Mouse (Mus musculus) heart, embryonic 13.5 days (tissue): ENCODE measurements at regions not wholly inside any gene's neighbourhood (a gene's known extent, or its start where the extent isn't known, plus 50 kb on each side); places are given as distances from the start of the nearest gene placed in this dataset.

ENCODE experiments used
- ATAC-seq: fragments of 200-750 bp; cut with Nextera tagmentation; 2 replicates; pipeline ENCODE4 v1.8.0; 2017; ENCODE audit warnings: moderate TSS enrichment; ENCODE audit not compliant: insufficient number of reproducible peaks, low FRiP score, low TSS enrichment; ENCODE audit errors: extremely low read depth
- H3K27ac ChIP-seq: fragments of 300-500 bp; sonication (generic); replicated peaks from 2 replicates; pipeline ENCODE4 v1.5.1; 2015; ENCODE audit warnings: moderate library complexity, mild to moderate bottlenecking, inconsistent platforms
- H3K27me3 ChIP-seq: fragments of 300-500 bp; sonication (generic); replicated peaks from 2 replicates; pipeline ENCODE4 v1.6.1; 2015; ENCODE audit warnings: mild to moderate bottlenecking, inconsistent platforms
- H3K36me3 ChIP-seq: fragments of 300-500 bp; sonication (generic); 2 replicates; pipeline ENCODE4 v1.6.1; 2015; ENCODE audit warnings: mild to moderate bottlenecking, inconsistent platforms
- H3K4me1 ChIP-seq: fragments of 300-500 bp; sonication (generic); 2 replicates; pipeline ENCODE4 v1.6.1; 2015; ENCODE audit warnings: inconsistent platforms
- H3K4me2 ChIP-seq: fragments of 300-500 bp; sonication (generic); 2 replicates; pipeline ENCODE4 v1.6.1; 2015; ENCODE audit warnings: inconsistent platforms, mild to moderate bottlenecking, moderate library complexity
- H3K4me3 ChIP-seq: fragments of 300-500 bp; sonication (generic); 2 replicates; pipeline ENCODE4 v1.5.1; 2015; ENCODE audit warnings: moderate library complexity, mild to moderate bottlenecking, inconsistent platforms
- H3K9ac ChIP-seq: fragments of 300-500 bp; sonication (generic); 2 replicates; pipeline ENCODE4 v1.6.1; 2015; ENCODE audit warnings: inconsistent platforms, mild to moderate bottlenecking, moderate library complexity
- H3K9me3 ChIP-seq: fragments of 300-500 bp; sonication (generic); 2 replicates; pipeline ENCODE4 v1.6.1; 2016; ENCODE audit warnings: inconsistent platforms
- WGBS: fragments of 180-500 bp; shearing (Covaris S2); methylation state at CpG from one replicate; pipeline ENCODE4 v1.1.7; 2015; ENCODE audit warnings: mixed read lengths; 5-methylcytosine and 5-hydroxymethylcytosine counted together

DNA sequence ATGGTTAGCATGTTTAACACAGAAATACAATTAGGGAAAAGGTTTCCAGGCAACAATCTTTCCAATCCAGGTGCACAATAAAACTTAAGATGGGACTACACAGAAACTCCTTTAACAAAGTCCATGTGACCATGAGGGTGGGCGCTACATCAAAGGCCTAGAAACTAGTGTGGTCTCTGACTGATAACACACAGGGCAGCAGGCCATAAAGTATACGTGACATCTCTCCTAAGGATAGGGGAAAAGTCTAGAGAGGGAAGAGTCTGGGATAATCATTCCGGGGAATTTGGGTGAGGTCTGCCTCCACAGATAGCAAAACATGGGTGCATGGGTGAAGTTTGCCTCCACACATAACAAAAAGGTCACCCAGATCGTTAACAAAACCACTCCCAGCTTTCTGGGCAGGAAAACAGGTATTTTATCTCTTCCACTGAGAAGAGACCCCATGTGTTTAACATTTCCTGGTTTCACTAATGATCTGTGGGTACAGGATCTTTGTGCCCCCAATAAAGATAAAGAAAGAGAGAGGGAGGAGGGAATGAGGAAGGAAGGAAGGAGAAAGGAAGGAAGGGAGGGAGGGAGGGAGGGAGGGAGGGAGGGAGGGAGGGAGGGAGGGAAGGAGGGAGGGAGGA, 402.0 kb upstream of the Gm10131 start:
- H3K4me1 ChIP-seq, result no peaks in the 10 kb centered on the region
- H3K9me3 ChIP-seq, result peaks cover 6% of the 10 kb centered on the region; the same call in 1 of the 2 replicates
- H3K4me3 ChIP-seq, result no peak overlapping the region
- no peaks in the 10 kb centered on the region for H3K36me3 ChIP-seq
- no peak overlapping the region for H3K4me2 ChIP-seq
- no peak for ATAC-seq
- 55% methylated on average over 4 of the region's 4 CpGs for WGBS
- H3K27ac ChIP-seq, result no peak overlapping the region
- no peak overlapping the region for H3K9ac ChIP-seq
- no peaks in the 10 kb centered on the region for H3K27me3 ChIP-seq

DNA sequence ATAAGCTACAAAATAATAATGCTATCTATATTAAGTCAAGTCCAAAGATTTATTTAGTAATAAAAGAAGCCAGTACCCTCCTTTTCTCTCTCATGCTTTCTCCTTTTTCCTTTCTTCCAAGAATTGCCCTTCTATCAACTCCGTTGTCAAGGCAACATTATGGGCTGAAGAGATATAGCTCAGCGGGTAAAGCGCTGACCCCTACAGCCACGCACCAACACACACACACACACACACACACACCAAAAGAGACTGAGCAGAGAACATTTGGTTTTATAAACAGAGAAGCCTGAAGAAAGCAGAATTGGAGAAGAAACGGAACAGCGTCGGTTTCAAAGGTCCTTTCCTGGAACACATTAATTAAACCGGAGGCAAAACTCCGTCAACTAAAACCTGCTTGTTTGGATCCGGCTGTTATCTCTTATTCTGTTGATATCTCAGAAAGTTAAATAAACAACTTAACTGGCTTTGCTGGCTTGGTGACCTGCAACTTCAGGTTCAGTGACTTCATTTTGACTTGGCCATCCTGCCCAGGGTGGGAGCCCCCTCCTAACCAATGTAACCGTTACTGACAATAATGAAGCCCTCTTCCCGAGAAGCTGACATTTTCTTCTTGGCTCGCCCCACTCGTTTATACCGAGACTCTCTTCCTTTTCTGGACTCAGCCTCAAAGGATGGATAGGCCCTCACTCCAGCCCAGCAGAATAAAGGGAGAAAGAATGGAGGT, 394.5 kb upstream of the Gm10131 start:
- no peak overlapping the region for H3K9ac ChIP-seq
- no peaks in the 10 kb centered on the region for H3K36me3 ChIP-seq
- no peaks in the 10 kb centered on the region for H3K27me3 ChIP-seq
- ATAC-seq, result no peak
- H3K4me3 ChIP-seq, result no peak overlapping the region
- H3K4me1 ChIP-seq, result peaks cover 3% of the 10 kb centered on the region; the same call in 1 of the 2 replicates
- H3K27ac ChIP-seq, result no peak overlapping the region
- 42% methylated on average over 15 of the region's 15 CpGs for WGBS
- H3K4me2 ChIP-seq, result no peak overlapping the region
- no peaks in the 10 kb centered on the region for H3K9me3 ChIP-seq

DNA sequence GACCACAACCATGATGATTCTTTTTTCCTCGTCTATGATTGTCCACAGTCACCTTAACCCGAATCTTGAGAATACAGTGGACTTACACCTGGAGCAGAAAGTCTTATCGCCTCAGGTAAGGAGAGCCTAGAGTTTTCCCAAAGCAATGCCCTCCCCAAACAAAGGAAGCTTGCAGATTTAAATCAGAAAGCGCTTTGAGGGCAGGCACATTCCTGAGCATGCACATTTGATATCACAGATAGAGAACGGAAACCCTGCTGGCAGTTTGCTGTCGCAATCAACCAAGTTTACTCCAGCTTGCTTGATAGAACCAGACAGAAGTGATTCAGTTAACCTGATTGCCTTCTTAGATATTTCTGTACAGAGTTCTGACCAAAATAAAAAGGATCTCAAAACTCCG, 393.6 kb upstream of the Gm10131 start:
- H3K36me3 ChIP-seq, result no peaks in the 10 kb centered on the region
- WGBS, result 68% methylated on average over 7 of the region's 7 CpGs
- H3K4me1 ChIP-seq, result peaks cover 3% of the 10 kb centered on the region; the same call in 1 of the 2 replicates
- no peaks in the 10 kb centered on the region for H3K27me3 ChIP-seq
- no peaks in the 10 kb centered on the region for H3K9me3 ChIP-seq
- H3K9ac ChIP-seq, result no peak overlapping the region
- no peak overlapping the region for H3K27ac ChIP-seq
- no peak for ATAC-seq
- no peak overlapping the region for H3K4me2 ChIP-seq
- H3K4me3 ChIP-seq, result no peak overlapping the region

DNA sequence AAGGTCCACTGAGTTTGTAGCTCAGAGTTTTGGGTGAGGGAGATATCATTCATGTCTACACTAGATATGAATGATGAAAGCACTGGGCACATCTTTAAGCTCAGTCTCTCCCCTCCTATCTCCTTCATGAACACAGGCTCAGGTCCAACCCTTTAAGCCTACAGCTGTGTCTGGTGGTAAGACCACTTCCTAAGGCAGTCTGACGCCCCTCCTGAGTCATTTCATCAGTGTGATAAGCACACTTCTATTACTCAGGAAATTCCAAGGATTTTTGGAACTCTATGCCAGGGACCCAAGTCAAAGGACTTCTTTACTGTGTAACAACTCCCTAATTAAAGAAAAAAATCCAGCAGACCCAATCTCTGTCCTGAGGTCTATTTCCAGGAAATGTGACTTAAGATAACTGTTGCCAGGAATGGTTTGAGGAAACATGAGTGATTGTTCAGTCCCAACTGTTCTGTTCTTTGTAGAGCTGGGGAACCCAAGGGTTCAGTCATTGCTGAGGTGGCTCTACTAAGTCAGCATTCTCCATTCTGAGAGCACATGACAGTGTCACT, 391.1 kb upstream of the Gm10131 start:
- no peaks in the 10 kb centered on the region for H3K9me3 ChIP-seq
- H3K27me3 ChIP-seq, result no peaks in the 10 kb centered on the region
- H3K36me3 ChIP-seq, result no peaks in the 10 kb centered on the region
- peaks cover 3% of the 10 kb centered on the region; the same call in 1 of the 2 replicates for H3K4me1 ChIP-seq
- H3K9ac ChIP-seq, result no peak overlapping the region
- no peak overlapping the region for H3K4me2 ChIP-seq
- no peak overlapping the region for H3K27ac ChIP-seq
- no peak overlapping the region for H3K4me3 ChIP-seq
- ATAC-seq, result no peak
- 39% methylated on average over 1 of the region's 1 CpGs for WGBS

DNA sequence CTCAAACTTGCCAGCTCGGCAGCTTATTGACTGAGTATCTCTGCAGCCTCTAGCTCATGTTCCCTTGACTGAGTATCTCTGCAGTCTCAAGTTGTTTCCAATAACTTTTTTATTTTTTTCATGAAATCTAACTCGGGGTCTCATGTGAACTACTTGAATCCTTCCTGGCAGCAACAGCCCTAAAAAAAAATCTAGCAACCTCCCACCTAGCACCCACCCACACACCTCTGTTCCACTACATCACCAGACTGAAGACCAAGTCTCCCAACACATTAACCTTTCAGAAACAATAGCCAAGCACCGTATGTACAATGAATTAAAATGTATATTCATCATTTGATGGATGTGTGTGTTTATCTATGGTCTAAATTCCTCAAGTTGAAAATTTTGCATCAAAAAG, 387.7 kb upstream of the Gm10131 start:
- Histone ChIP-seq H3K27me3 (no peaks in the 10 kb centered on the region), H3K36me3 (no peaks in the 10 kb centered on the region), H3K9ac (no peak overlapping the region), H3K27ac (no peak overlapping the region), H3K9me3 (no peaks in the 10 kb centered on the region), H3K4me3 (no peak overlapping the region), H3K4me2 (no peak overlapping the region), H3K4me1 (peaks cover 3% of the 10 kb centered on the region; the same call in 1 of the 2 replicates)
- 70% methylated on average over 3 of the region's 3 CpGs for WGBS
- no peak for ATAC-seq

- Histone ChIP-seq H3K4me2 (no peak overlapping the region), H3K9me3 (no peaks in the 10 kb centered on the region), H3K9ac (no peak overlapping the region), H3K27me3 (no peaks in the 10 kb centered on the region), H3K4me1 (no peaks in the 10 kb centered on the region), H3K4me3 (no peak overlapping the region), H3K36me3 (no peaks in the 10 kb centered on the region), H3K27ac (no peak overlapping the region)
- 84% methylated on average over 4 of the region's 4 CpGs for WGBS
- no peak for ATAC-seq
Observed at GRCm38 (mm10) chr8:34496751-34497150, 385.2 kb upstream of the Gm10131 start.

GRCm38 (mm10) chr8:34495974-34496373, 384.4 kb upstream of the Gm10131 start:
- H3K4me1 ChIP-seq, result no peaks in the 10 kb centered on the region
- no peak overlapping the region for H3K9ac ChIP-seq
- 59% methylated on average over 4 of the region's 4 CpGs for WGBS
- H3K36me3 ChIP-seq, result no peaks in the 10 kb centered on the region
- no peak overlapping the region for H3K27ac ChIP-seq
- H3K4me3 ChIP-seq, result no peak overlapping the region
- no peaks in the 10 kb centered on the region for H3K9me3 ChIP-seq
- no peak for ATAC-seq
- H3K4me2 ChIP-seq, result no peak overlapping the region
- no peaks in the 10 kb centered on the region for H3K27me3 ChIP-seq

DNA sequence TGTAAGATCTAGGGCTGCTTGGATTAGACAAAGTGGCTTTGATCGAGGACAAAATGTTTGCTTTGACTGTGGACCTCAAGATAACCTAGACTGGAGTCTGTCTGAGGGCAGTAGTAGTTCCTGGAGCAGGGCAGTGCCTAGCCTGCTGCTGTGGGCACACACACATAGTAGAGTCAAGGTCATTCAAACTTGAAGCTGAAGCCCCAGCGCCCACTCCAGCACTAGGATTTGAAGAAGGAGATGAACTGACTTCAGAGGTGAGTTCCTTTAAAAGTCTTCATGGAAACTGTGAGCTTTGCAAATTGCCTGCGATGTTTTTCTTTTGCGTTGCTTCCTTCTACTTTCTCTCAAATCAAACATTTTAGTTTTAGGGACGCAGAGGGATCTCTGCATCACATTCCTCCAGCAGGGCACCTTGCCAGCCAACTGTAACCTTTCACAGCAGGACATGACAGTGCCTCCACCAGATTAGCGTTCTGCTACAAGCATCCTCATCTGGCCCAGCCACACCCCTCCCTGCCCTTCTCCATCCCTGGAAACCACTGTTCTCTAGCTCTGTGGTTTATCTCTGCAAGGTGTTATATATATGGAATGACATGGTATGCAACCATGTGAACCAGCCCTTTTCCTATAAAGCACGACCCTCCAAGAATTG, 377.3 kb upstream of the Gm10131 start:
- WGBS, result 39% methylated on average over 7 of the region's 7 CpGs
- Histone ChIP-seq H3K4me2 (no peak overlapping the region), H3K27ac (no peak overlapping the region), H3K4me1 (no peaks in the 10 kb centered on the region), H3K9me3 (no peaks in the 10 kb centered on the region), H3K4me3 (no peak overlapping the region), H3K9ac (no peak overlapping the region), H3K27me3 (peaks cover 5% of the 10 kb centered on the region; the same call in 1 of the 2 replicates), H3K36me3 (no peaks in the 10 kb centered on the region)
- no peak for ATAC-seq

GRCm38 (mm10) chr8:34486433-34487096, 375.0 kb upstream of the Gm10131 start:
- Histone ChIP-seq H3K27ac (no peak overlapping the region), H3K4me3 (no peak overlapping the region), H3K9ac (no peak overlapping the region), H3K4me1 (no peaks in the 10 kb centered on the region), H3K9me3 (no peaks in the 10 kb centered on the region), H3K27me3 (peaks cover 5% of the 10 kb centered on the region; the same call in 1 of the 2 replicates), H3K4me2 (no peak overlapping the region), H3K36me3 (no peaks in the 10 kb centered on the region)
- ATAC-seq, result no peak
- WGBS, result 67% methylated on average over 17 of the region's 17 CpGs

- no peak for ATAC-seq
Observed at GRCm38 (mm10) chr8:34485905-34486304, 374.4 kb upstream of the Gm10131 start.

DNA sequence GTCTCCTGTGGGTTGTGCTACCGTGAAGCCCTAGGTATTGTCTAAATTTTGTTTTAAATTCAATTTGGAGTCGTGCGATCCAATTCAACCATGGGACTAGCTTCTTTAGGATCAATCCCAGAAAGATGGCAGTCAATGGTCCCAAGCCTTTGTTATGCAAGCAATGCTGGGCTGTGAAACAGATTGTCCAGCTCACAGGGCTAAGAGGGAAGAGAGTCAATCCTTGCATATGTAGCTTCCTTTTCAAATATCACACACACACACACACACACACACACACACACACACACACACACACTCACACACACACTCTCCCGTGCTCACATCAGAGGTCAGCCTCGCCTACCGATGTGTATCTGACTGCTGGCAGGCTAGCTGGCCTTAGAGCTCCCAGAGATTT, 373.8 kb upstream of the Gm10131 start:
- 71% methylated on average over 6 of the region's 6 CpGs for WGBS
- Histone ChIP-seq H3K9me3 (no peaks in the 10 kb centered on the region), H3K4me3 (no peak overlapping the region), H3K4me2 (no peak overlapping the region), H3K36me3 (no peaks in the 10 kb centered on the region), H3K4me1 (no peaks in the 10 kb centered on the region), H3K27ac (no peak overlapping the region), H3K27me3 (peaks cover 5% of the 10 kb centered on the region; the same call in 1 of the 2 replicates), H3K9ac (no peak overlapping the region)
- ATAC-seq, result no peak

More at GRCm38 (mm10) chr8:34485905-34486304, 374.4 kb upstream of the Gm10131 start:
- Histone ChIP-seq H3K4me1 (no peaks in the 10 kb centered on the region), H3K4me2 (no peak overlapping the region), H3K36me3 (no peaks in the 10 kb centered on the region), H3K27ac (no peak overlapping the region), H3K9ac (no peak overlapping the region), H3K27me3 (peaks cover 5% of the 10 kb centered on the region; the same call in 1 of the 2 replicates), H3K4me3 (no peak overlapping the region), H3K9me3 (no peaks in the 10 kb centered on the region)
- WGBS, result 83% methylated on average over 9 of the region's 9 CpGs
